Mouse (Mus musculus) kidney, postnatal 0 days (tissue): ENCODE results near the gene Trappc6b. TPM values are rescaled to one million over a fixed set of nuclear protein-coding genes. Genes with fewer than 3 reads are reported as not detected.

Source experiments
- ATAC-seq: fragments of 200-750 bp; cut with Nextera tagmentation; replicated peaks from 2 replicates; pipeline ENCODE4 v1.8.0; 2017; ENCODE audit warnings: low read depth, moderate number of reproducible peaks, moderate TSS enrichment, moderate library complexity; ENCODE audit not compliant: low FRiP score
- DNase-seq: peaks from one replicate; pipeline ENCODE4 v3.0.0-alpha.2; 2016; ENCODE audit warnings: low spot score
- H3K27ac ChIP-seq: fragments of 300-500 bp; sonication (generic); 2 replicates; pipeline ENCODE4 v1.5.1; 2014; ENCODE audit warnings: mild to moderate bottlenecking
- H3K27me3 ChIP-seq: fragments of 300-500 bp; sonication (generic); 2 replicates; pipeline ENCODE4 v1.6.1; 2014; ENCODE audit warnings: low read length, mixed read lengths; ENCODE audit not compliant: insufficient read depth
- H3K36me3 ChIP-seq: fragments of 300-500 bp; sonication (generic); 2 replicates; pipeline ENCODE4 v1.6.1; 2014; ENCODE audit warnings: low read length, mixed read lengths; ENCODE audit not compliant: insufficient read depth
- H3K4me1 ChIP-seq: fragments of 300-500 bp; sonication (generic); replicated peaks from 2 replicates; pipeline ENCODE4 v1.6.1; 2014; ENCODE audit warnings: antibody characterized with exemption, low read length, mixed read lengths; ENCODE audit not compliant: insufficient read depth
- H3K4me2 ChIP-seq: fragments of 300-500 bp; sonication (generic); 2 replicates; pipeline ENCODE4 v1.6.1; 2014; ENCODE audit warnings: mild to moderate bottlenecking, low read length, moderate library complexity, mixed read lengths
- H3K4me3 ChIP-seq: fragments of 300-500 bp; sonication (generic); replicated peaks from 2 replicates; pipeline ENCODE4 v1.5.1; 2014; ENCODE audit warnings: low read depth, low read length
- H3K9ac ChIP-seq: fragments of 300-500 bp; sonication (generic); 2 replicates; pipeline ENCODE4 v1.6.1; 2014; ENCODE audit warnings: low read depth, low read length
- H3K9me3 ChIP-seq: fragments of 300-500 bp; sonication (generic); replicated peaks from 2 replicates; pipeline ENCODE4 v1.6.1; 2016; ENCODE audit warnings: low read length, inconsistent platforms, mixed read lengths
- CTCF ChIP-seq: IDR thresholded peaks from 2 replicates; pipeline ENCODE4 v1.5.1; 2016; ENCODE audit warnings: antibody characterized with exemption, low read depth, mild to moderate bottlenecking, moderate library complexity
- WGBS: fragments of 180-500 bp; shearing (Covaris S2); extraction: QIAGEN DNeasy Blood & Tissue Kit; methylation state at CpG from one replicate; pipeline ENCODE4 v1.1.7; 2014; 5-methylcytosine and 5-hydroxymethylcytosine counted together
- polyA plus RNA-seq: library from polyadenylated mRNA; unstranded; fragments of >200 nt; fragmentation: Nextera tagmentation; extraction: Ambion mirVana; gene quantifications from 2 replicates; pipeline ENCODE4 v1.2.1, GENCODE M21; 2015

The Trappc6b gene
- polyA plus RNA-seq, 1 experiment from 2014 or later, result 117 TPM

DNA sequence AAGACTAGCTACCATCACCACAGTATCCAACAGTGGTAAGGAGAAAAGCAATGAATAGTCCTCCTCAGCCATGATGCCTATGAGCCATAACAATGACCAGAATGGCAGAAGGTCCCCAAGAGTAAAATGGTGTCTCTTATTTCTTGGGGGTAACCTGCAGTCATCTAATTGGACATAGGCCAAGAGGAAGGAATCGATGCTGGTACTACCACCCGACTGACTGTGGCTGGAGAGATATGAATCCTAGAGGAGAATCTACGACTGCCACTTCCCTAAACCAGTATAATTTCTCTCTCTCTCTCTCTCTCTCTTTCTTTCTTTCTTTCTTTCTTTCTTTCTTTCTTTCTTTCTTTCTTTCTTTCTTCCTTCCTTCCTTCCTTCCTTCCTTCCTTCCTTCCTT, 8.8 kb downstream of the Trappc6b start:
- 91% methylated on average over 3 of the region's 3 CpGs for WGBS
- no peaks in the 10 kb centered on the region for H3K27me3 ChIP-seq
- no peaks in the 10 kb centered on the region for H3K9me3 ChIP-seq
- H3K9ac ChIP-seq, result no peak overlapping the region
- H3K27ac ChIP-seq, result no peak overlapping the region
- no peak for DNase-seq
- H3K36me3 ChIP-seq, result peaks cover 14% of the 10 kb centered on the region; the same call in 1 of the 2 replicates
- H3K4me1 ChIP-seq, result no peaks in the 10 kb centered on the region
- H3K4me2 ChIP-seq, result no peak overlapping the region
- TF ChIP-seq CTCF, result no peak
- no peak overlapping the region for H3K4me3 ChIP-seq
- ATAC-seq, result no peak

- WGBS, result 29% methylated on average over 7 of the region's 7 CpGs
- TF ChIP-seq CTCF, result no peak
- Histone ChIP-seq H3K36me3 (peaks cover 25% of the 10 kb centered on the region; the same call in 1 of the 2 replicates), H3K4me2 (no peak overlapping the region), H3K27me3 (no peaks in the 10 kb centered on the region), H3K9ac (no peak overlapping the region), H3K27ac (peak overlapping the region; percentile 87; the same call in 1 of the 2 replicates), H3K4me1 (no peaks in the 10 kb centered on the region), H3K4me3 (no peak overlapping the region), H3K9me3 (no peaks in the 10 kb centered on the region)
- peak; percentile 11 for DNase-seq
- ATAC-seq, result peak; percentile 39
Observed at GRCm38 (mm10) chr12:59040851-59041250, 20.4 kb downstream of the Trappc6b start.

DNA sequence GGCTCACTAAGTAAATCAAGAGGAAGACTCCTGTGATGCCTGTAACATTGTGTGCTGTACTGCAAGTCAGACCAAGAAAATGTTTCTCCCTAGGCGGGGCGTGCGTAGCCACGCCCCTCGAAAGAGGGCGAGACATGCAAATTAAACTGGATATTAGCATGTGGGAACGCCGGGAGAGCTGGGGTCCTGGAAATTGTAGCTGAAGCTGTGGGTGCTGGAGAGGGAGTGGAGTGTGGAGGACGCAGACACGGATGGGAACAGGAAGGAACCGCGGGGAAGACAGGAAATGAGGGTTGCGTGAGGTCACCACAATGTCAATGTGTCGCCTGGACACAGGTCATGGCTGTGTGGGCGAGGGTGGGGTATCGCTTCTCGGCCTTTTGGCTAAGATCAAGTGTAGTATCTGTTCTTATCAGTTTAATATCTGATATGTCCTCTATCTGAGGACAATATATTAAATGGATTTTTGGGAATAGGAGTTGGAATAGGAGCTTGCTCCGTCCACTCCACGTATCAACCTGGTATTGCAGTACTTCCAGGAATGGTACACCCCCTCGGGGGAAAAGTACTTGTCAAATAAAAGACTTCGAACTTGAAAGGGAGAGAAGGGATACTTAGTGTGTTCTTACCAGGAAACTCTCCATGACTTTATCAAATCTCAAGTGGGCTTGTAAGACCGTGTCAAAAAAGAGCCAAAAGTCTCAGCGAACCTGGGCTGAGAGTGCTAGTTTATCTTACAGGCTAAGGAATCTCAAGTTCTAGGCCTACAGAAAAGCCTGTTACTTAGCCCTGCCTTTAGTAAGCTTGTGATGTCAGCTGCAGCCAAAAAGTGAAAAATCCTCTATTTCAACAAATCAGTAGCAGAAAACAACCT, 21.1 kb downstream of the Trappc6b start:
- Histone ChIP-seq H3K4me3 (no peak overlapping the region), H3K27me3 (no peaks in the 10 kb centered on the region), H3K4me1 (no peaks in the 10 kb centered on the region), H3K9ac (peak overlapping the region; percentile 54; the same call in 1 of the 2 replicates), H3K27ac (peak overlapping the region; percentile 87), H3K36me3 (peaks cover 20% of the 10 kb centered on the region; the same call in 1 of the 2 replicates), H3K4me2 (peak overlapping the region; percentile 47), H3K9me3 (no peaks in the 10 kb centered on the region)
- ATAC-seq (peak; percentile 90), DNase-seq (peak; percentile 81)
- WGBS, result 5% methylated on average over 23 of the region's 23 CpGs
- no peak for TF ChIP-seq CTCF

- Histone ChIP-seq H3K4me3 (no peak overlapping the region), H3K4me1 (no peaks in the 10 kb centered on the region), H3K27ac (no peak overlapping the region), H3K27me3 (no peaks in the 10 kb centered on the region), H3K36me3 (peaks cover 12% of the 10 kb centered on the region; the same call in 1 of the 2 replicates), H3K4me2 (peak overlapping the region; percentile 47; the same call in 1 of the 2 replicates), H3K9me3 (no peaks in the 10 kb centered on the region), H3K9ac (peak overlapping the region; percentile 54; the same call in 1 of the 2 replicates)
- ATAC-seq, result peak; percentile 31; the same call in 1 of the 2 replicates
- DNase-seq, result no peak
- TF ChIP-seq CTCF, result no peak
- 75% methylated on average over 10 of the region's 10 CpGs for WGBS
Observed at GRCm38 (mm10) chr12:59039162-59039970, 21.9 kb downstream of the Trappc6b start.

DNA sequence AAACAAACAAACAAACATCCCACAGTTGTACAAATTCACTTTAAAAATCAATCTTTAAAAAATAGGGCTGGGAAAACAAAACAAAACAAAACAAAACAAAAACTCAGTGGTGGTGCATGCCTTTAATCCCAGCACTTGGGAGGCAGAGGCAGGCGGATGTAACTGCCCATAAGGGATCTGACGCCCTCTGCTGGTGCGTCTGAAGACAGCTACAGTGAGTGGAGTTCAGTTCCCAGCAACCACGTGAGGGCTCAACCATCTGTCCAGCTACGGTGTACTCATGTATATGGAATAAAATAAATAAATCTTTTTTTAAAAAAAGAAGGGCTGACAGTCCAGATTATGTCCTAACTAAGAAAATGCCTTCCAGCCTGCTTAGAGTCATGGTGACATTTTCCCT, 29.2 kb downstream of the Trappc6b start:
- no peaks in the 10 kb centered on the region for H3K9me3 ChIP-seq
- no peak overlapping the region for H3K27ac ChIP-seq
- WGBS, result 73% methylated on average over 5 of the region's 5 CpGs
- no peak for DNase-seq
- no peaks in the 10 kb centered on the region for H3K4me1 ChIP-seq
- no peak overlapping the region for H3K9ac ChIP-seq
- H3K4me2 ChIP-seq, result no peak overlapping the region
- no peak for ATAC-seq
- TF ChIP-seq CTCF, result peak; percentile 37; the same call in 1 of the 2 replicates
- H3K36me3 ChIP-seq, result peaks cover 6% of the 10 kb centered on the region; the same call in 1 of the 2 replicates
- no peaks in the 10 kb centered on the region for H3K27me3 ChIP-seq
- H3K4me3 ChIP-seq, result no peak overlapping the region

DNA sequence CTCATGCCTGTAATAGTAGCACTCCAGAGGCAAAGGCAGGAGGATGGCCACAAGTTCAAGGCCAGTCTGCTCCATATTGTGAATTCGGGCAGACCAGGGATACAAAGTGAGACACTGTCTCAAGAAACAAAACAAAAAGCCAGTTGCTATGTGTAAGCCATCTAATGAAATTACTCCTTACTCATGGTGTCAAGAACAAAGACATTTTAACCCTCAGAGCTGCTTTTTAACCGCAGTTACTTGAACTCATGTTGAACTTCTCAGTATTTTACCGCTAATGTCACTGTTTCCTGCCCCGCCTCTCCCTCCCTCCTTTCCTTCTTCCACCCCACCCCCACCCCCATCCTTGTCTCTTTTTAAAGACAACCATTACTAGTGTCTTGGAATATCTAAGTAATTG, 40.0 kb downstream of the Trappc6b start:
- Histone ChIP-seq H3K4me2 (no peak overlapping the region), H3K36me3 (0 out of 2 replicates have a peak, but pooled peaks cover 30% of the 10 kb centered on the region), H3K27me3 (no peaks in the 10 kb centered on the region), H3K27ac (no peak overlapping the region), H3K4me3 (no peak overlapping the region), H3K9ac (no peak overlapping the region), H3K4me1 (no peaks in the 10 kb centered on the region), H3K9me3 (no peaks in the 10 kb centered on the region)
- DNase-seq, result no peak
- ATAC-seq, result no peak
- 67% methylated on average over 4 of the region's 4 CpGs for WGBS
- no peak for TF ChIP-seq CTCF
